Mouse (Mus musculus) right cerebral cortex, adult 18-20 months (tissue): ENCODE results near the gene Ddah2.
"Not testable (repeated sequence)": the region's sequence is repeated elsewhere in the genome, so short reads cannot be mapped to it uniquely, and the experiment has no call there.

ENCODE experiments used
- DNase-seq: peaks from one replicate; pipeline ENCODE4 v3.0.0; 2022; ENCODE audit warnings: mixed read lengths

The Ddah2 gene

GRCm38 (mm10) chr17:35027277-35028068, 31.4 kb upstream of the Ddah2 start, which contains the start of gene Sapcd1:
Gene Sapcd1 (minus strand): TSS chr17:35028016.
- peak; percentile 46 for DNase-seq

DNA sequence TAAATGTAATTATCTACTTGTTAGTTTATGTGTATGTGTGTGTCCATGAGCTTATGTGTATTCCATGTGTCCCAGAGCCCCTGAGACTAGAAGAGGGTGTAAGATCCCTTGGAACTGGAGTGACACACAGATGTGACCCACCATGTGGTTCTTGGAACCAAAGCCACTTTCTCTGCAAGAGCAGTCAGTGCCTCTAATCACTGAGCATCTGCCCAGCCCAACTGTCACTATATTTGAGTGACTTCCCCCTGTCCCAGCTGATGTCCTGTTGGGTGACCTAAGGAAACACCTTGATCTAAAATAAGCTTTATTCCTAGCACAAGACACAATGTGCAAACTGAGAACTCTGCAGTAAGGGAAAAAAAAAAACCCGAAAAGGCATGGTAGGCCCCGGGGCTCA, 30.5 kb upstream of the Ddah2 start:
- no peak for DNase-seq

DNA sequence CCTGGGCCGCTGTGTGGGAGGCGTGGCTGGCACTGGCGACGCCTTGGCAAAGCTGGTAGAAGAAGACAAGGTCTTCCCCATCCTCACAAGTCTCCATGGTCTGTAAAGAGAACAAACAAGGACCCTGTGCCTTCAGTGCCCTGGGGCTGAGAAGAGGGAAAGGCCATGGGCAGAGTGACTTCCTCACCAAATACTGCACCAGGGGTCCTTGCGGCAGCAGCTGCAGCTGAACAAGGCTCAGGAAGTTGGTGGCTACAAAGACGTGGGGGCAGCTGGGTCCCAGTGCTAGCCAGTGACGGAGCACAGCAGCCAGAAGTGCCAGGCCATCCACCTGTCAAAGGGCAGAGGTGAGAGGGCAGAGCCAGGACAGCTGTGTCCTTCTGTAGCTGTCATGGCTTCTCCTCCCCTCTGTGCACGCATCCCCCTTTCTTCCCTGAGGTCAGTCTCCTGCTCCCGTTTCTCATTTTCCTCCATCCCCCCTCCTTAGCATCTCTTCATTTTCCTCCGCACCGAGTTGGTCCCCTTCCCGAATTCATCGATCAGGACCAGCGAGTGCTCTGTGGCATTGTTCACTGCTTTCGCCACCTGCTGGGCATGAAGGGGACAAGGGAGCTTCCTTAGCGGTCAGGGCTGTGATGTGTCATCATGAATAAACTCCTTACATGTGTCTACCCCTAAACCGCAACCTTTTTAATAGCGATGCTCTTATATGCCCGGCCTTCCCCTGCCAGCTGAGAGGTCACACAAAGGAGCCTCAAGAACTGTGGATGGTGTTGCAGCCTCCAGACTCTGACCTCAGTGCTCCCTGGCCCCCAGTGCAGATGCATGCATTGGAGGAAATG, 28.9 kb upstream of the Ddah2 start:
- no peak for DNase-seq

DNA sequence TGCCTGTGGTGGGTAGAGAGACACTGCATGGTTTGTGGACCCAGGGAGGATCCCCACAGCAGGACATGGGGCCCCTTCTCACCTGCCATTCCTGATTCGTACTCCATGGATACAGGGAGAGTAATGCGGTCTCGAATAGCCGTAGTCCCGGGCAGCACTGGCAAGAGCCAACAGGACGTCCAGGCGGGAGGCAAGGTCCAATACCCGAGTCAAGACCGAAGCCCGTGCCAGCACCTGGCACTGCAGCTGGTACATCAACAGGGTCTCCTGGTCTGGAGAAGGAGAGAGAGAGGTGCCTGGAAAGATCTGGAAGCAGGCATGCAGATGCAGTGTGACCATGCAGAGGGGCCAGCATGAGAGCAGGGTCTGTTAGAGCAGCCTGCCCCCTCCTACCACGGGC, 27.6 kb upstream of the Ddah2 start:
- no peak for DNase-seq

DNA sequence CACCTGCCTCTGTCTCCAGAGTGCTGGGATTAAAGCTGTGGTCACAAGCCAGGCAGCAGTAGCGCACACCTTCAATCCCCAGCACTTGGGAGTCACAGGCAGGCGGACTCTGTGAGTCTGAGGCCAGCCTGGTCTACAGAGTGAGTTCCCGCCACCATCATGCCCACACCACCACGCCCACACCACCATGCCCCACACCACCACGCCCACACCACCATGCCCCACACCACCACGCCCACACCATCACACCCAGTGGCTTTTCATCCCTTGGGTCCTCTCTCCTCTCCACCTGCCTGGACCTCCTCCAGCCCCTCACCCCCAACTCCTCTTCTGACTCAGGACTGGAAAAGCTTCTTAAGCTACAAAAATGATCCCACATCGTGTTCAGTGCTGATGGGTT, 27.0 kb upstream of the Ddah2 start:
- DNase-seq, result no peak

DNA sequence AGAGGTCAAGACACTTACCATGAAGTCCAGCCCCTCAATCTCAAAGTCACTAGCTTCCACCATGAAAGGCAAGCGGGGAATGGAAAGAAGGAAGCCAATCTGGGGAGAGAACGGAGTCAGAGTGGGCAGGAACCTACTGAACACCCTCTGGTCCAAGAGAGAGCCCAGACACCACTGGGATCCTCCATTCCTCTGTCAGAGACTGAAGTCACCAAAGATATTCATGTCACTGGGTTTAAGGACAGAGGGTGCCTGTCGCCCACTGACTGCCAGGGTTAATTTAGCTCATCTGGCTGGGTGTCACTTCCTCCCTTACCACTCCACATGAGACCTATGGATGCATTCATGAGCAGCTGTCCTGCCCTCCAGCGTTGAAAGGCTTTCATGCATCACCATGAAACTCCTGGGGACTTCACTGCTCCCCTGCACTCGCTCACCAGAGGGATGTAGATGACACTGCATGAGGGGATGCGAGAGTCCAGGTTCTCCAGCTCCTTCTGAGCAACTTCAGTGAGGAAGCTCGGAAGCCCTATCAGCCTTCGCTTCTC, 26.4 kb upstream of the Ddah2 start:
- DNase-seq, result no peak

- DNase-seq, result not testable (repeated sequence)
Measured at GRCm38 (mm10) chr17:35033703-35034102, 25.1 kb upstream of the Ddah2 start.

DNA sequence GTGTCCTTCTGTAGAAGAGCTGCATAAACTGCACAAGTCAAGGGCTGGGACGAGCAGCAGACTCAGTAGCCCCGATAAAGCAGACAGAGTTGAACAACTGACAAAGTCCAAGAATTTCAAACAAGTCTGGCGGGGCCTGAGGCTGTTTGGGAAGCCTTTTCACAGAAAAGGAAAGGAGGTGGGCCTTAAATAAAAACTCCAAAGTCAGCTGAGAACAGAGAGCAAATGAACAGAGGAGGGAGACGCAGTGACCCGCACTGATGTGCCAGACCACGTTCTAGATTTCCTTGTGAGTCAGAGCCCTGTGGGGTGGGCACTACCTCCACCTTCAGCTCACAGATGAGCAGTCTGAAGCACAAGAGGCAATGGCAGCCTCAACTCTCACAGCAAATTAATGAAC, 23.9 kb upstream of the Ddah2 start:
- DNase-seq, result no peak

GRCm38 (mm10) chr17:35039121-35039873, 19.5 kb upstream of the Ddah2 start:
- peak; percentile 55 for DNase-seq

- DNase-seq, result no peak
Measured at GRCm38 (mm10) chr17:35043794-35044193, 15.0 kb upstream of the Ddah2 start.

- DNase-seq, result no peak
Measured at GRCm38 (mm10) chr17:35044904-35045806, 13.7 kb upstream of the Ddah2 start.

DNA sequence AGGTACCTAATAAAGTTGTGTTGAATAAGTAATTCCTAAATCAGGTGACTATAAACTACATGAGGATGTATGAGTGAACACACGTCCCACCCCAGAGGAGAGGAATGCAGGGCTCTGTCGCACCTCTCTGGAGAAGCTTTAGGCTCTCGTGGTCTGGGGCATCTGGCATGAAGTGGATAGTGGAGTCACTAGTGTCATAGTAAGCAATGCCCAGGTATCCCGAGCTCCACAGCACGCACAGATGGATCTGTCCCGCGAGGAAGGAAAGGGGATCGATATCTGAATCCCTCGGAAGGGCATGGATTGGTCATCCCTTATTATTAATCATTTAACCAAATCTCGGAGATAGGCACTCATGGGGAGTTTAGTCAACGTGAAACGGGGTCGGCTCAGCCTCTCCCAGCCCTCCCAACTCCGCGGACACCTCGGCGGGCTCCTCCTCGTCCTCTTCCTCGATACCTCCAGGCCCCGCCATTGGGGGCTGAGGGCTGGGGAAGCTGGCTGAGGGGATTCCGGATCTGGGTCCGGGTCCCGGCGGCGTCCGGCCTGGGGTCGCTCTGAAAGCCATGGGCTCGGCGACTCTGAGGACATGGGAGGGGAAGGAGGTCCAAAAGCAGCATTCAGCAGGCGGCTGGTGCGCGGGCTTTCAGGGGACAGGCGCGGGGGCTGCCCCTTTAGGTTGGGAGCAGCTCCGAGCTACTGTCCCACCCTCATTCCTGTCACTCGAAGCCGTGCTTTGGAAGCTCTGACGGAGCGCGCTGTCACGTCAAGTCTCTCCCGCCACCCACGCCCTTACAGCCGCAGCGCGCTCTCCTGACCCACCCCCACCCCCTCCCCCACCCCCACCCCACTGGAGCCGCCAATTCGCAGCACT, 12.8 kb upstream of the Ddah2 start:
- DNase-seq, result no peak

DNA sequence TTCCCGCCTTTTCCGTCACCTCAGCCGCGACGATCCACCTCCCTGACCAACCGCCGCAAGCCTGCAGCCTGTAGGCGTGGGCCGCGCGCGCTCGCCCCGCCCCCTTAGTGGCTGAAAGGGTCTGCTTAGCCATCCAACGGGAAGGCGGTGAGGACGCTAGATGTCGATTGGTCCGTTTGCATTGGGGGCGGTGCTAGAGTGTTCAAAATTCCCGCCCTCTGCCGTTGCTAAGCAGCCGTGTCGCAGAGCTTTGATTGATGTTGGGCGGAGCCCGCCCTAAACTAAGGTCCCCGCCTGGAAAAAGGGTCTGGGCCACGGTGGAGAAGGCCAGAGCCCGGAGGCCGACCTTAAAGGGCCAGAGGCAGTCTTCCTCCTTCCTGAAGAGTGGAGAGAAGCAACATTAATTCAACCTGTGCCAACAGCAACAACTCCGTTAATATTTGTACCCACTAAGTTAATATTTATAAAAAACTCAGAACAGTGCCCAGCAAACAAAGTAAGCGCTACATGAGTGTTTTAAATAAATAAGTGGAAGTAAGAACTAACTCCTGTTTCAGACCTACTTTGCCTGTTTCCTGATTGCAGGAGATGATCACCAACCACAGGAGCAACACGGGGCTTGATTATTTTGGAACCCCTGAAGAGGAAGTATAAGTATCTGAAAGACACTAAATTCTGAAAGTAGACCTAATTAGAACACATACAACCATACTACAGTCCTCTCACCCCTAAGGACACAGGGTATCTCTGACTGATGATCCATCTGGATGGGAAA, 12.0 kb upstream of the Ddah2 start, which contains the start of gene Msh5:
Msh5 (minus strand) TSS at position 65 of the 775 bp plus-strand sequence.
- peak; percentile 91 for DNase-seq

DNA sequence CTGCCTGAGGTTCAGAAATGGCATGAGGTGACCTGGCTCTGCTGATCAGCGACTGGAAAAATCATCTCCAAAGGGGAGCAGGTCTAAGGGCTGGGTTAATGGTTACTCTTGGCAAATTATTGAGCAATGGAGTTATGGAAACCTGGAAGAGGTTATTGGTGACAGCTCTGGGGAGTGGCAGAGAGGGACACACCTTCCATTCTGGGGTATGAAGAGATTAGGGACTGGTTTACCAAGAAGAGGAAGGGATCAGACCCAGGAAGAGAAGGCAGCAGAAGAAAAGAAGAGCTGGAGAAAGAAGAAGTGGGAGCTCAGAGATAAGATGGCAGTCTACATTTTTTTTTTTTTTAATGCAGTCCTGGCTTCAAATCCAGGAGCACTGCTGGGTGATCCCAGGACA, 11.1 kb upstream of the Ddah2 start:
- DNase-seq, result no peak

DNA sequence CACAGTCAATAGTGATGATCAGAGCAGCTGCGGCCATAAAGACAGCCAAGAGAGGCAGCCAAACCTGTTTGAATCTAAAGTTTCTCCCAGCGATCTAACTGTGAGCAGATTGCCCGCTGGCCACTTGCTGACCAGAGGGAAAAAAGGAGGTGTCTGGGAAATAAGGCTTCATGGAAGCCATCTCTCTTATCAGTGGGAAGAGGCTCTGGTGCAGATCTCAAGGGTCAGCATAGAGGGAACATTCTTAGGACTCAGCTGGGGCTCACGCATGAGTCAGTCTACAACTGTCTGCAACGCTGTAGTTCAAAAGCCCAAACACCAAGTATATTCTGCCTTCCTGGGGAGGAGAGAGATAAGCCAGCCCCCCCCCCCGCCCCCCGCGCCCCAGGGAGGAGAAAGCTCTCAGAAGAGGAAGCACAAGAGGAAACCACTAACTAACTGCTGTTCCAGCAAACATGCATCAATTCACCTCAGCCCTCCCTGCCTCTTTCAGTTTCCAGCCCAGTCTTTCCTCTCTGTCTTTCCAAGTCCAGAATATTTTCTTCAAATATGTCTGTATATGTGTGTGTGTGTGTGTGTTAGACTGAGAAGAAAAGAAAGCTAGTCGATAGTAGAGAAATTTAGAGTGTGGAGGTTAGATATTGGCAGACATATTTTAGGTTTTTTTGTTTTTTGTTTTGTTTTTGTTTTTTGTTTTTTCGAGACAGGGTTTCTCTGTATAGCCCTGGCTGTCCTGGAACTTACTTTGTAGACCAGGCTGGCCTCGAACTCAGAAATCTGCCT, 10.5 kb upstream of the Ddah2 start:
- DNase-seq, result no peak

GRCm38 (mm10) chr17:35048932-35049440, 9.8 kb upstream of the Ddah2 start:
- DNase-seq, result no peak

DNA sequence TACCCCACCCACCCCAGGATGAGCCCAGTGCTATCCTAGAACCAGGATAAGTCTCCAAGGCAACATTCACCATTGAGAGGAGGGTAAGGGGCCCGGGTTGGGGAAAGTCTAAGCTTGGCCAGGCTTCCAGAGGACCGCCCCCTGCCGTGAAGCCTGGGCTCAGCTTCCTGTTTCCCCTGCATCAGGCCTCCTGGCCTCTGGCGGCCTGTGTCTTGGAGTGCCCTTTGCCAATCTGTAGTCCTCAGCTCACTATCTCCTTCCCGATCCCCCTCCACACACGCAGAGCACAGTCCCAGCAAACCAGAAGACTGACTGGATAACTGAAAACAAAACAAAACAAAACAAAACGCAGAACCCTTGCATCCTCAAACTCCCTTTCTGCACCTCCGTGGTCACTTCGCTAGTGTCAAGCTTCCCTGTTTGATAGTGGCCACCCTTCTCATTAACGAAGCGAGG, 9.2 kb upstream of the Ddah2 start, which contains the start of gene Clic1:
Clic1 (plus strand) TSS at position 406 of the 456 bp plus-strand sequence.
- DNase-seq, result no peak

- no peak for DNase-seq
Measured at GRCm38 (mm10) chr17:35050126-35050750, 8.6 kb upstream of the Ddah2 start.
